Mouse (Mus musculus) G1E (cell line): ENCODE results near the gene Gnas. TPM values are rescaled to one million over a fixed set of nuclear protein-coding genes. Genes with fewer than 3 reads are reported as not detected.

Experiments used
- ATAC-seq: 2 replicates; pipeline ENCODE4 v1.8.0; 2016; ENCODE audit warnings: mild to moderate bottlenecking; ENCODE audit not compliant: insufficient number of reproducible peaks, poor library complexity, low FRiP score, severe bottlenecking; ENCODE audit errors: extremely low read depth
- DNase-seq: peaks from one replicate; pipeline ENCODE4 v3.0.0; 2012; ENCODE audit warnings: low spot score
- H3K27me3 ChIP-seq: 2 replicates; pipeline ENCODE4 v1.6.1; 2012; ENCODE audit warnings: mild to moderate bottlenecking, low read length, inconsistent platforms; ENCODE audit not compliant: insufficient read depth
- H3K36me3 ChIP-seq: replicated peaks from 2 replicates; pipeline ENCODE3; 2012; ENCODE audit warnings: mild to moderate bottlenecking, inconsistent platforms
- H3K4me1 ChIP-seq: 2 replicates; pipeline ENCODE4 v1.6.1; 2012; ENCODE audit warnings: low read depth, low read length, inconsistent platforms, mixed read lengths; ENCODE audit not compliant: insufficient read depth
- H3K4me3 ChIP-seq: 2 replicates; pipeline ENCODE4 v1.5.1; 2012; ENCODE audit warnings: low read depth, mild to moderate bottlenecking, inconsistent platforms, low read length, moderate library complexity, mixed read lengths
- H3K9me3 ChIP-seq: replicated peaks from 2 replicates; pipeline ENCODE4 v1.6.1; 2012; ENCODE audit warnings: inconsistent platforms
- CTCF ChIP-seq: IDR thresholded peaks from 2 replicates; pipeline ENCODE4 v1.5.1; 2012; ENCODE audit warnings: low read depth, low read length, inconsistent platforms, mixed read lengths
- GATA1 ChIP-seq: IDR thresholded peaks from 2 replicates; pipeline ENCODE4 v1.6.1; 2012; ENCODE audit warnings: borderline replicate concordance, low read length, inconsistent platforms, mixed read lengths
- GATA2 ChIP-seq: IDR thresholded peaks from 2 replicates; pipeline ENCODE4 v1.6.1; 2012; ENCODE audit warnings: low read depth, low read length, inconsistent platforms, borderline replicate concordance
- POLR2AphosphoS5 ChIP-seq: IDR thresholded peaks from 2 replicates; pipeline ENCODE4 v1.6.1; 2012; ENCODE audit warnings: low read depth, low read length, inconsistent platforms; ENCODE audit not compliant: insufficient replicate concordance
- TAL1 ChIP-seq: conservative IDR thresholded peaks from 2 replicates; pipeline ENCODE4 v1.6.1; 2012; ENCODE audit warnings: low read depth, low read length, inconsistent platforms, mixed read lengths
- polyA plus RNA-seq: library from polyadenylated mRNA; stranded (reverse); fragments of >175 nt; gene quantifications from 2 replicates; pipeline ENCODE4 v1.2.3, GENCODE M21; 2012
- total RNA-seq, 2 experiments: library from RNA; stranded (forward) in 1 of 2; stranded (reverse) in 1 of 2; fragments of 200-1000 nt in 1 of 2; fragments of >200 nt in 1 of 2; fragmentation: Nextera tagmentation in 1 of 2; gene quantifications; 2 replicates each; pipeline ENCODE4 v1.2.3; 2014 to 2017

Gene Gnas
- total and polyA plus RNA-seq, 3 experiments: 490 to 1,097 (median 935) TPM

- H3K27me3 ChIP-seq: no peaks in the 10 kb centered on the region
- DNase-seq: no peak
Measured at GRCm38 (mm10) chr2:174366571-174366970, 82.5 kb downstream of the Gnas start.

DNA sequence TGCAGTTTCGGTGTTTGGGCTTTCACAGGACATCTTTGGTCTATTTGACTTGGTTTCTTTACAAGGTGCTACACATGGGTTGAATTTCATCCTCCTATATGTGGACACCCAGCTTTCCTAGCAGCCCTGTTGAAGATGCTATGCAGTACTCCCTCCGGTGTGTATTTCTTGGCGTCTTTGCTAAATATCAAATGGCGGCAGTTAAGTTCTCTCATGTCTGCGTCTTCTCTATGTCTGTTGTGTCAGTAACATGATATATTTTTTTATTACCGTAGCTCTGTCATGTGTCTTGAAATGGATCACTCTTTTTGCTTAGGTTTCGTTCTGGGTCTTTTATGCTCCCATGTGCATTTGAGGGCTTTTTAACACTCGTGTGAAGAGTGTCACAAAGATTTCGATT lies 96.9 kb downstream of the Gnas start:
- ATAC-seq (no peak), DNase-seq (no peak)
- Histone ChIP-seq H3K4me1 (no peaks in the 10 kb centered on the region), H3K4me3 (no peak overlapping the region), H3K9me3 (no peaks in the 10 kb centered on the region), H3K27me3 (no peaks in the 10 kb centered on the region), H3K36me3 (no peaks in the 10 kb centered on the region)
- TF ChIP-seq GATA1 (no peak), CTCF (no peak), GATA2 (no peak), TAL1 (no peak), POLR2AphosphoS5 (no peak)

More at GRCm38 (mm10) chr2:174366571-174366970, 82.5 kb downstream of the Gnas start:
- no peak for ATAC-seq
- Histone ChIP-seq H3K36me3 (no peaks in the 10 kb centered on the region), H3K4me3 (no peak overlapping the region), H3K4me1 (no peaks in the 10 kb centered on the region), H3K9me3 (no peaks in the 10 kb centered on the region)
- TF ChIP-seq GATA1 (no peak), TAL1 (no peak), CTCF (no peak), GATA2 (no peak), POLR2AphosphoS5 (no peak)

GRCm38 (mm10) chr2:174391936-174392335 lies 107.8 kb downstream of the Gnas start:
- Histone ChIP-seq H3K4me3 (no peak overlapping the region), H3K36me3 (no peaks in the 10 kb centered on the region), H3K27me3 (peaks cover 11% of the 10 kb centered on the region), H3K4me1 (no peaks in the 10 kb centered on the region), H3K9me3 (no peaks in the 10 kb centered on the region)
- ATAC-seq: no peak
- TF ChIP-seq TAL1 (no peak), CTCF (no peak), GATA1 (no peak), GATA2 (no peak), POLR2AphosphoS5 (no peak)
- no peak for DNase-seq

- no peaks in the 10 kb centered on the region for H3K4me1 ChIP-seq
- H3K9me3 ChIP-seq: no peaks in the 10 kb centered on the region
- TF ChIP-seq GATA2 (no peak), TAL1 (no peak), GATA1 (no peak)
- H3K4me3 ChIP-seq: no peak overlapping the region
- peaks cover 8% of the 10 kb centered on the region; the same call in 1 of the 2 replicates for H3K27me3 ChIP-seq
- no peak for ATAC-seq
- no peaks in the 10 kb centered on the region for H3K36me3 ChIP-seq
- no peak for DNase-seq
Measured at GRCm38 (mm10) chr2:174392554-174392953, 108.4 kb downstream of the Gnas start.

GRCm38 (mm10) chr2:174393383-174393782 lies 109.3 kb downstream of the Gnas start:
- Histone ChIP-seq H3K4me3 (no peak overlapping the region), H3K27me3 (peaks cover 8% of the 10 kb centered on the region; the same call in 1 of the 2 replicates), H3K9me3 (no peaks in the 10 kb centered on the region), H3K36me3 (no peaks in the 10 kb centered on the region), H3K4me1 (no peaks in the 10 kb centered on the region)
- DNase-seq (no peak), ATAC-seq (no peak)
- TF ChIP-seq CTCF: no peak
- no peak for TF ChIP-seq POLR2AphosphoS5
- no peak for TF ChIP-seq GATA1
- no peak for TF ChIP-seq GATA2
- TF ChIP-seq TAL1: no peak

Other genes with a start within 250 kb of the Gnas start
- 43.8 and 49.4 TPM in 2 replicates for gene Stx16, start 208.0 kb upstream of the Gnas start, total RNA-seq (2014; fragmentation: Nextera tagmentation)
- 31.2 and 32.2 TPM in 2 replicates for gene Stx16, start 208.0 kb upstream of the Gnas start, total RNA-seq (2017)
- 32.4 and 44.1 TPM in 2 replicates for gene Stx16, start 208.0 kb upstream of the Gnas start, polyA plus RNA-seq
- gene Npepl1, start 174.0 kb upstream of the Gnas start, total RNA-seq (2014; fragmentation: Nextera tagmentation): 74.3 and 81.5 TPM in 2 replicates
- 18.5 and 20.3 TPM in 2 replicates for gene Npepl1, start 174.0 kb upstream of the Gnas start, total RNA-seq (2017)
- 205 and 258 TPM in 2 replicates for gene Npepl1, start 174.0 kb upstream of the Gnas start, polyA plus RNA-seq
- not detected in 2 replicates for gene Gm20721, start 62.4 kb downstream of the Gnas start, total RNA-seq (2014; fragmentation: Nextera tagmentation)
- 8.6 and 9.0 TPM in 2 replicates for gene Gm20721, start 62.4 kb downstream of the Gnas start, total RNA-seq (2017)
- gene Gm20721, start 62.4 kb downstream of the Gnas start, polyA plus RNA-seq: 0.99 and 1.3 TPM in 2 replicates
- 29.6 and 44.9 TPM in 2 replicates for gene Nelfcd, start 131.5 kb downstream of the Gnas start, total RNA-seq (2014; fragmentation: Nextera tagmentation)
- 43.6 and 47.4 TPM in 2 replicates for gene Nelfcd, start 131.5 kb downstream of the Gnas start, total RNA-seq (2017)
- gene Nelfcd, start 131.5 kb downstream of the Gnas start, polyA plus RNA-seq: 45.0 and 51.7 TPM in 2 replicates
- 13.5 and 24.8 TPM in 2 replicates for gene Ctsz, start 154.7 kb downstream of the Gnas start, total RNA-seq (2014; fragmentation: Nextera tagmentation)
- gene Ctsz, start 154.7 kb downstream of the Gnas start, total RNA-seq (2017): 27.1 and 32.5 TPM in 2 replicates
- gene Ctsz, start 154.7 kb downstream of the Gnas start, polyA plus RNA-seq: 21.4 and 22.1 TPM in 2 replicates
- not detected in 2 replicates for gene Tubb1, start 166.4 kb downstream of the Gnas start, total RNA-seq (2014; fragmentation: Nextera tagmentation)
- 0.05 and 0.12 TPM in 2 replicates for gene Tubb1, start 166.4 kb downstream of the Gnas start, total RNA-seq (2017)
- not detected in 2 replicates for gene Tubb1, start 166.4 kb downstream of the Gnas start, polyA plus RNA-seq
- gene Atp5e, start 179.8 kb downstream of the Gnas start, total RNA-seq (2014; fragmentation: Nextera tagmentation): 21.2 and 28.5 TPM in 2 replicates
- 38.8 and 43.7 TPM in 2 replicates for gene Atp5e, start 179.8 kb downstream of the Gnas start, total RNA-seq (2017)
- gene Atp5e, start 179.8 kb downstream of the Gnas start, polyA plus RNA-seq: 2.6 and 3.1 TPM in 2 replicates
- gene Prelid3b, start 188.8 kb downstream of the Gnas start, total RNA-seq (2014; fragmentation: Nextera tagmentation): 88.7 and 90.7 TPM in 2 replicates
- 154 and 165 TPM in 2 replicates for gene Prelid3b, start 188.8 kb downstream of the Gnas start, total RNA-seq (2017)
- gene Prelid3b, start 188.8 kb downstream of the Gnas start, polyA plus RNA-seq: 32.0 and 57.8 TPM in 2 replicates